Mouse (Mus musculus) layer of hippocampus, postnatal 36 days (tissue): ENCODE results near the gene Dlgap5. TPM values are rescaled to one million over a fixed set of nuclear protein-coding genes. Genes with fewer than 3 reads are reported as not detected.
"Not testable (repeated sequence)": the region's sequence is repeated elsewhere in the genome, so short reads cannot be mapped to it uniquely, and the experiment has no call there.

Source experiments
- DNase-seq, 2 experiments: peaks; one replicate each; pipeline ENCODE4 v3.0.0; 2022
- total RNA-seq, 2 experiments: library from RNA; stranded (reverse); gene quantifications; 2 replicates each; pipeline ENCODE4 v1.2.3; 2021

Dlgap5 gene
- total RNA-seq, result under 1 TPM; 0.37 to 0.86 TPM

GRCm38 (mm10) chr14:47417775-47418665, at the start of gene Dlgap5:
Dlgap5 (minus strand) TSS chr14:47418407.
- DNase-seq, result peak; percentile 86 to 88

GRCm38 (mm10) chr14:47465468-47466175, 47.4 kb upstream of the Dlgap5 start:
- DNase-seq, result no peak

- DNase-seq, result no peak
Observed at GRCm38 (mm10) chr14:47464426-47464825, 46.2 kb upstream of the Dlgap5 start.

- DNase-seq, result no peak
Observed at GRCm38 (mm10) chr14:47462877-47463460, 44.8 kb upstream of the Dlgap5 start.

GRCm38 (mm10) chr14:47462453-47462852, 44.2 kb upstream of the Dlgap5 start:
- no peak for DNase-seq

- no peak for DNase-seq
Observed at GRCm38 (mm10) chr14:47461997-47462396, 43.8 kb upstream of the Dlgap5 start.

- no peak for DNase-seq
Observed at GRCm38 (mm10) chr14:47459556-47459955, 41.3 kb upstream of the Dlgap5 start.

- not testable (repeated sequence) for DNase-seq
Observed at GRCm38 (mm10) chr14:47450121-47450520, 31.9 kb upstream of the Dlgap5 start, which contains the start of gene Fbxo34. Fbxo34 (plus strand) TSS chr14:47450421.

GRCm38 (mm10) chr14:47445331-47446095, 27.3 kb upstream of the Dlgap5 start:
- DNase-seq, result no peak

GRCm38 (mm10) chr14:47444907-47445306, 26.7 kb upstream of the Dlgap5 start:
- DNase-seq, result no peak

GRCm38 (mm10) chr14:47438947-47439346, 20.7 kb upstream of the Dlgap5 start:
- DNase-seq, result no peak

GRCm38 (mm10) chr14:47432987-47433386, 14.8 kb upstream of the Dlgap5 start:
- no peak for DNase-seq

GRCm38 (mm10) chr14:47422466-47422865, 4.3 kb upstream of the Dlgap5 start:
- DNase-seq, result no peak

- no peak for DNase-seq
Observed at GRCm38 (mm10) chr14:47421606-47422005, 3.4 kb upstream of the Dlgap5 start.

- DNase-seq, result no peak
Observed at GRCm38 (mm10) chr14:47419723-47420276, 1.6 kb upstream of the Dlgap5 start.

GRCm38 (mm10) chr14:47419034-47419625, 923 bp upstream of the Dlgap5 start:
- DNase-seq, result no peak

GRCm38 (mm10) chr14:47418666-47418991, 422 bp upstream of the Dlgap5 start:
- DNase-seq, result no peak

- no peak for DNase-seq
Observed at GRCm38 (mm10) chr14:47417346-47417745, 861 bp downstream of the Dlgap5 start.

GRCm38 (mm10) chr14:47406000-47406399, 12.2 kb downstream of the Dlgap5 start:
- no peak for DNase-seq

GRCm38 (mm10) chr14:47402735-47403134, 15.5 kb downstream of the Dlgap5 start:
- DNase-seq, result no peak

- DNase-seq, result no peak
Observed at GRCm38 (mm10) chr14:47396165-47396652, 22.0 kb downstream of the Dlgap5 start.
